Mouse (Mus musculus) CH12.LX (cell line): ENCODE measurements at regions not wholly inside any gene's neighbourhood (a gene's known extent, or its start where the extent isn't known, plus 50 kb on each side); places are given as distances from the start of the nearest gene placed in this dataset.

ENCODE experiments used
- CTCF ChIP-seq, 2 experiments: IDR thresholded peaks in 1 of 2; conservative IDR thresholded peaks in 1 of 2; 2 replicates each; pipeline ENCODE4 v1.5.1; 2011 to 2012; ENCODE audit warnings: low read depth in 2 of 2, low read length in 2 of 2, improper control_type of control experiment in 1 of 2, inconsistent platforms in 1 of 2, mild to moderate bottlenecking in 1 of 2, moderate library complexity in 1 of 2
- NRF1 ChIP-seq: IDR thresholded peaks from 2 replicates; pipeline ENCODE4 v1.6.1; 2014; ENCODE audit warnings: low read depth, mild to moderate bottlenecking, inconsistent platforms, low read length, improper control_type of control experiment, moderate library complexity
- POLR2A ChIP-seq: IDR thresholded peaks from 2 replicates; pipeline ENCODE4 v1.6.1; 2011; ENCODE audit warnings: low read depth, mild to moderate bottlenecking, improper control_type of control experiment, low read length
- TCF12 ChIP-seq: IDR thresholded peaks from 2 replicates; pipeline ENCODE4 v1.6.1; 2014; ENCODE audit warnings: low read depth, mild to moderate bottlenecking, inconsistent platforms, low read length, improper control_type of control experiment
- USF2 ChIP-seq: conservative IDR thresholded peaks from 2 replicates; pipeline ENCODE4 v1.6.1; 2011; ENCODE audit warnings: low read depth, low read length, improper control_type of control experiment

GRCm38 (mm10) chr17:62470739-62471138, 410.4 kb downstream of the Efna5 start:
- TF ChIP-seq USF2 (no peak), CTCF (conservative IDR thresholded peaks at IDR 0.05 in 1 of 2, IDR thresholded peaks at IDR 0.05 in 1 of 2; ENCODE audit: low read depth in 2 of 2, low read length in 2 of 2) (no peak), TCF12 (no peak), POLR2A (no peak), NRF1 (no peak)
